Mouse (Mus musculus): Measurements from ENCODE around the gene Hist1h2bb. TPM values are rescaled to one million over a fixed set of nuclear protein-coding genes. Genes with fewer than 3 reads are reported as not detected.
"Not testable (repeated sequence)": the region's sequence is repeated elsewhere in the genome, so short reads cannot be mapped to it uniquely, and the experiment has no call there.

Gene Hist1h2bb
- polyA plus RNA-seq, 1 experiment from 2014 or later = 2.1 TPM

DNA sequence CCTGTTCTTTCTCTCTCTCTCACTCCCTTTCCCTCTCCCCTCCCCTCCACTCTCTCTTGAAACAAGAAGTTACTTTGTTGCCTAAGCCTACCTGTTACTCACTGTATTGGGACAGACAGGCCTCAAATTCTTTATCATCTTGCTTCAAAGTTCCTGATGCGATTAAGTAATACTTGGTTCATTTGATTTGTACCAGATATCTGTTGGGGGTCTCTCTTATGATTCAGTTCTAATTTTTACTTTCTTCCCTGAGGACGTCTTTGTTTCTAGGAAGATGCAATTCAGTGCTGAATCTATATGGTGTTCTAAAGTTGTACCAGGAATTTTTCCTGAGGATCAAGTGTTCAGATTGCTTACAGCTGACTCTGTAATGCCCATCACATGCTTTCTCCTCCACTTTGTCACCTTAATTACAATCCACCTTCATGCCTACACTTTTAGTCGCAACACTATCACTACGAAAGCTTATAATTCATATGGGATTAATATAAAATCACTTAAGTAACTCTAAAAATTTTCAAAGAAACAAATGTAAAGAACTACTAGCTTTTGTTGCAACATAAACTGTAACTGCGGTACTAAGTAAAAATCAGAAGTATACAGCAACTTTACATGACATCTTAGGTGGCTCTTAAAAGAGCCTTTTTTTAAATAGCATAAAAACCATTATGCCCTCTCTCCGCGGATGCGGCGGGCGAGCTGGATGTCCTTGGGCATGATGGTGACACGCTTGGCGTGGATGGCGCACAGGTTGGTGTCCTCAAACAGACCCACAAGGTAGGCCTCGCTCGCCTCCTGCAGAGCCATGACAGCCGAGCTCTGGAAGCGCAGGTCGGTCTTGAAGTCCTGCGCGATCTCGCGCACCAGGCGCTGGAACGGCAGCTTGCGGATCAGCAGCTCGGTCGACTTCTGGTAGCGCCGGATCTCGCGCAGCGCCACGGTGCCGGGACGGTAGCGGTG, 1.8 kb upstream of the Hist1h2bb start:
- no peaks in the 10 kb centered on the region for H3K36me3 ChIP-seq (ENCODE audit: control insufficient read depth, insufficient read depth, low read length)
- H3K9me3 ChIP-seq (ENCODE audit: control insufficient read depth, low read length) = no peaks in the 10 kb centered on the region
- no peaks in the 10 kb centered on the region for H3K27me3 ChIP-seq (ENCODE audit: control insufficient read depth, insufficient read depth, low read length)
- H3K4me2 ChIP-seq = peak overlapping the region; percentile 61
- DNase-seq (ENCODE audit: low spot score, missing footprints) (peak; percentile 90), ATAC-seq (ENCODE audit: low FRiP score) (no peak)
- H3K4me3 ChIP-seq (ENCODE audit: low read depth, low read length) = peak overlapping the region; percentile 39
- under 1% methylated on average over 16 of the region's 36 CpGs for WGBS
- H3K9ac ChIP-seq (ENCODE audit: low read length) = peak overlapping the region; percentile 71
- H3K27ac ChIP-seq (ENCODE audit: low read depth, low read length) = peak overlapping the region; percentile 82
- peaks cover 13% of the 10 kb centered on the region; the same call in 1 of the 2 replicates for H3K4me1 ChIP-seq (ENCODE audit: control insufficient read depth, insufficient read depth, low read length)

- no peaks in the 10 kb centered on the region for H3K36me3 ChIP-seq (ENCODE audit: control insufficient read depth, insufficient read depth, low read length)
- H3K27me3 ChIP-seq (ENCODE audit: control insufficient read depth, insufficient read depth, low read length) = no peaks in the 10 kb centered on the region
- under 1% methylated on average over 23 of the region's 28 CpGs for WGBS
- DNase-seq (ENCODE audit: low spot score, missing footprints) (peak; percentile 97), ATAC-seq (ENCODE audit: low FRiP score) (peak; percentile 72)
- peak within 1 kb of the TSS; percentile 71 for H3K9ac ChIP-seq (ENCODE audit: low read length)
- peak within 1 kb of the TSS; percentile 96 for H3K27ac ChIP-seq (ENCODE audit: low read depth, low read length)
- H3K4me3 ChIP-seq (ENCODE audit: low read depth, low read length) = peak within 1 kb of the TSS; percentile 39
- peak within 1 kb of the TSS; percentile 61 for H3K4me2 ChIP-seq
- H3K4me1 ChIP-seq (ENCODE audit: control insufficient read depth, insufficient read depth, low read length) = peaks cover 7% of the 10 kb centered on the region; the same call in 1 of the 2 replicates
- no peaks in the 10 kb centered on the region for H3K9me3 ChIP-seq (ENCODE audit: control insufficient read depth, low read length)
Measured at GRCm38 (mm10) chr13:23745381-23746161, 963 bp upstream of the Hist1h2bb start, which contains the start of gene Hist1h3c. TSS of gene Hist1h3c (minus strand) at chr13:23745602.

- Histone ChIP-seq H3K36me3 (ENCODE audit: control insufficient read depth, insufficient read depth, low read length) (no peaks in the 10 kb centered on the region), H3K27ac (ENCODE audit: low read depth, low read length) (peak overlapping the region; percentile 96), H3K27me3 (ENCODE audit: control insufficient read depth, insufficient read depth, low read length) (no peaks in the 10 kb centered on the region), H3K4me2 (peak overlapping the region; percentile 42), H3K9ac (ENCODE audit: low read length) (peak overlapping the region; percentile 54), H3K9me3 (ENCODE audit: control insufficient read depth, low read length) (no peaks in the 10 kb centered on the region), H3K4me1 (ENCODE audit: control insufficient read depth, insufficient read depth, low read length) (peaks cover 8% of the 10 kb centered on the region; the same call in 1 of the 2 replicates), H3K4me3 (ENCODE audit: low read depth, low read length) (peak overlapping the region; percentile 39)
- ATAC-seq (ENCODE audit: low FRiP score) (peak; percentile 14; the same call in 1 of the 2 replicates), DNase-seq (ENCODE audit: low spot score, missing footprints) (peak; percentile 94)
- 3% methylated on average over 13 of the region's 13 CpGs for WGBS
Measured at GRCm38 (mm10) chr13:23747081-23747891, 752 bp downstream of the Hist1h2bb start.

DNA sequence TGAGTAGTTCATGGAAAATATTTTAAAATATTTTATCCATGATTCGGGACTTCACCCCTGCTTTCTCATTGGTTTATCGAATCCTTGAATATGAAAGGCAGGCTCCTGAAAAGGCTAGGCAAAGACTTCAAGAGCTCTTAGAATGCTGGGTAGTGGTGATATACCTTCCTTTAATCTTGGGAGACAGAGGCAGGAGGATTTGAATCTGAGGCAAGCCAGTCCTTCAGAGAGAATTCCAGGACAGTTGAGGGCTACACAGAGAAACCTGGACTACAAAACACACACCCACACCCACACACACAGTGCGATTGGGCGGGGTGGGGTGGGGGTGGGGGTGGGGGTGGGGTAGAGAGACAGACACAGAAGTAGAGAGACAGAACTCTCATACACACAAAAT, 1.4 kb downstream of the Hist1h2bb start:
- DNase-seq (ENCODE audit: low spot score, missing footprints) (no peak), ATAC-seq (ENCODE audit: low FRiP score) (no peak)
- H3K9me3 ChIP-seq (ENCODE audit: control insufficient read depth, low read length) = no peaks in the 10 kb centered on the region
- no peaks in the 10 kb centered on the region for H3K27me3 ChIP-seq (ENCODE audit: control insufficient read depth, insufficient read depth, low read length)
- H3K9ac ChIP-seq (ENCODE audit: low read length) = peak overlapping the region; percentile 44; the same call in 1 of the 2 replicates
- H3K4me2 ChIP-seq = peak overlapping the region; percentile 42; the same call in 1 of the 2 replicates
- 5% methylated on average over 4 of the region's 4 CpGs for WGBS
- peaks cover 10% of the 10 kb centered on the region for H3K4me1 ChIP-seq (ENCODE audit: control insufficient read depth, insufficient read depth, low read length)
- H3K4me3 ChIP-seq (ENCODE audit: low read depth, low read length) = no peak overlapping the region
- H3K36me3 ChIP-seq (ENCODE audit: control insufficient read depth, insufficient read depth, low read length) = no peaks in the 10 kb centered on the region
- H3K27ac ChIP-seq (ENCODE audit: low read depth, low read length) = peak overlapping the region; percentile 96

DNA sequence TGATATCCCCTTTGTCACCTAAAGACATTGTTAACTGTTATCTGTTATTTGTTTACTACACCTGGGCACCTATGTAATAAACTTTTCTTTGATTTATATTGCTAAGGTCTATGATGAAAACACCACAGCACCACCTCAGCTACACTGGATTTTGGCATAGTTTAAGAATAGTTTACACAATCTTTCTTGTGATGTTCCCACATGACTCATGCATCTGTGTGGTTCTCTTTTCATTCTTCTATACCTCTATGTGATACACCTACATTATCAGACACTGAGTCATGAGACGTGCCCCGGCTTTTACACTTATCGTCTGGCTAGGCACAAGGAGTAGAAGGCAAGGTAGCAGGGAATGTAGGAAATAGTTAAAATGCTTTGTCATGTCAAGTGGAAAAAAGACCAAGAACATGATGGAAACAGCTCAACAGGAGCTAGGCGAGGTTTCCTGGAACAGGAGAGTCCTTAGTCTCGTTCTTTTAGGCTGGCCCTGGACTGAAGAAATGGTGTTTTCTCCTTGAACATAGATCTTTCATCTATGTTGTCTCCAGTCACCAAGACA, 3.1 kb downstream of the Hist1h2bb start:
- no peak for ATAC-seq (ENCODE audit: low FRiP score)
- Histone ChIP-seq H3K4me2 (no peak overlapping the region), H3K4me3 (ENCODE audit: low read depth, low read length) (no peak overlapping the region), H3K36me3 (ENCODE audit: control insufficient read depth, insufficient read depth, low read length) (no peaks in the 10 kb centered on the region), H3K27ac (ENCODE audit: low read depth, low read length) (peak overlapping the region; percentile 63; the same call in 1 of the 2 replicates), H3K9me3 (ENCODE audit: control insufficient read depth, low read length) (no peaks in the 10 kb centered on the region), H3K27me3 (ENCODE audit: control insufficient read depth, insufficient read depth, low read length) (no peaks in the 10 kb centered on the region), H3K4me1 (ENCODE audit: control insufficient read depth, insufficient read depth, low read length) (peaks cover 13% of the 10 kb centered on the region), H3K9ac (ENCODE audit: low read length) (no peak overlapping the region)
- WGBS = 91% methylated on average over 5 of the region's 5 CpGs
- DNase-seq (ENCODE audit: low spot score, missing footprints) = no peak

DNA sequence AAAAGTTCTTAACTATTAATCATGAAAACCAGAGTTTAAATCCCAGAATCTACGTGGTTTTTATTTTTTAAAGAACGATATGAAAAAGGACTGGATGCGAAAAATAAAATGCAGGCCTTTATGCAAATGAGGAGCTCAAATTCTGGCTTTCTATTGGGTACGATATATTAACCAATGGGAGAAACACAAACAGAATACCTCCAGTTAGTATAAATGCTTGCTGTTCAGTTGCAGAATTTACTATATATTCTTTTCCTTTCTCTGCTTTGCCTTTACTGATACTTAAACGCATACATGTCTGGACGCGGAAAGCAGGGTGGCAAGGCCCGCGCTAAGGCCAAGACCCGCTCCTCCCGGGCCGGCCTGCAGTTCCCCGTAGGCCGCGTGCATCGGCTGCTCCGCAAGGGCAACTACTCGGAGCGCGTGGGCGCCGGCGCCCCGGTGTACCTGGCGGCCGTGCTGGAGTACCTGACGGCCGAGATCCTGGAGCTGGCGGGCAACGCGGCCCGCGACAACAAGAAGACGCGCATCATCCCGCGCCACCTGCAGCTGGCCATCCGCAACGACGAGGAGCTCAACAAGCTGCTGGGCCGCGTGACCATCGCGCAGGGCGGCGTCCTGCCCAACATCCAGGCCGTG, 4.4 kb downstream of the Hist1h2bb start, which contains the start of gene Hist1h2ab:
Hist1h2ab (plus strand) TSS at position 288 of the 639 bp plus-strand sequence.
- not testable (repeated sequence) for H3K36me3 ChIP-seq (ENCODE audit: control insufficient read depth, insufficient read depth, low read length); H3K9me3 ChIP-seq (ENCODE audit: control insufficient read depth, low read length); H3K27me3 ChIP-seq (ENCODE audit: control insufficient read depth, insufficient read depth, low read length)
- peak within 1 kb of the TSS; percentile 94 for H3K27ac ChIP-seq (ENCODE audit: low read depth, low read length)
- DNase-seq (ENCODE audit: low spot score, missing footprints) = peak; percentile 97
- peak; percentile 49 for ATAC-seq (ENCODE audit: low FRiP score)
- WGBS = under 1% methylated on average over 27 of the region's 47 CpGs
- H3K4me3 ChIP-seq (ENCODE audit: low read depth, low read length) = peak within 1 kb of the TSS; percentile 38
- peaks cover 13% of the 10 kb centered on the region for H3K4me1 ChIP-seq (ENCODE audit: control insufficient read depth, insufficient read depth, low read length)
- peak within 1 kb of the TSS; percentile 51 for H3K4me2 ChIP-seq
- peak within 1 kb of the TSS; percentile 70 for H3K9ac ChIP-seq (ENCODE audit: low read length)

DNA sequence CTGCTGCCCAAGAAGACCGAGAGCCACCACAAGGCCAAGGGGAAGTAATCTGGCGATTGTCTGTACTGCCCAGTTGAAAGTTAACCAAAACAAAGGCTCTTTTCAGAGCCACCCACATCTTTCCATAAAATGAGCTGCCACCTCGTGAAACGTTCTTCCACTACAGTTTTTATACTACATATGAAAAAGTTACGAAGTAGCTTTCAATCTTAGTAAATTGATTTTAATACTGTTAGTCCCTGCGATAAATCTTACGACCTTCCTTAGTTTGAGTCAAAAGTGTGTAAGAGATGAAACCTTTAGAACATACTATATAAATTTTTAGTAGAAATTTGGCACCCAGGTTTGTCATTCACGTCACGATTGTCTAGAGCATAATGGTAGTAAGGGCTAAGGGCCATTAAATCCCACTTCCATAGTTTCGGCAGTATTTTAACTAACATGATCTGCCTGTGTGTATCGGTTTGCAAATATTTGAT, 5.0 kb downstream of the Hist1h2bb start:
- Histone ChIP-seq H3K4me3 (ENCODE audit: low read depth, low read length) (peak overlapping the region; percentile 38), H3K9me3 (ENCODE audit: control insufficient read depth, low read length) (no peaks in the 10 kb centered on the region), H3K36me3 (ENCODE audit: control insufficient read depth, insufficient read depth, low read length) (no peaks in the 10 kb centered on the region), H3K4me1 (ENCODE audit: control insufficient read depth, insufficient read depth, low read length) (peaks cover 13% of the 10 kb centered on the region), H3K9ac (ENCODE audit: low read length) (peak overlapping the region; percentile 70), H3K27ac (ENCODE audit: low read depth, low read length) (peak overlapping the region; percentile 94), H3K4me2 (peak overlapping the region; percentile 51), H3K27me3 (ENCODE audit: control insufficient read depth, insufficient read depth, low read length) (no peaks in the 10 kb centered on the region)
- ATAC-seq (ENCODE audit: low FRiP score) (peak; percentile 34; the same call in 1 of the 2 replicates), DNase-seq (ENCODE audit: low spot score, missing footprints) (peak; percentile 91)
- WGBS = 2% methylated on average over 11 of the region's 11 CpGs

Data from midbrain, embryonic 11.5 days (tissue).